Mouse (Mus musculus) adrenal gland, adult 10 weeks (tissue): Measurements from ENCODE around the gene Zdhhc16. TPM values are rescaled to one million over a fixed set of nuclear protein-coding genes. Genes with fewer than 3 reads are reported as not detected.

Experiments
- polyA plus RNA-seq: library from polyadenylated mRNA; stranded (reverse); fragments of 350-450 nt; fragmentation: Illumina TruSeq; extraction: RNeasy Lipid Tissue Mini Kit (QIAGEN cat#74804); gene quantifications from one replicate; pipeline ENCODE4 v1.2.3, GENCODE M21; 2014; ENCODE audit warnings: low read depth, low replicate concordance

Gene Zdhhc16
- 30.8 TPM for polyA plus RNA-seq

DNA sequence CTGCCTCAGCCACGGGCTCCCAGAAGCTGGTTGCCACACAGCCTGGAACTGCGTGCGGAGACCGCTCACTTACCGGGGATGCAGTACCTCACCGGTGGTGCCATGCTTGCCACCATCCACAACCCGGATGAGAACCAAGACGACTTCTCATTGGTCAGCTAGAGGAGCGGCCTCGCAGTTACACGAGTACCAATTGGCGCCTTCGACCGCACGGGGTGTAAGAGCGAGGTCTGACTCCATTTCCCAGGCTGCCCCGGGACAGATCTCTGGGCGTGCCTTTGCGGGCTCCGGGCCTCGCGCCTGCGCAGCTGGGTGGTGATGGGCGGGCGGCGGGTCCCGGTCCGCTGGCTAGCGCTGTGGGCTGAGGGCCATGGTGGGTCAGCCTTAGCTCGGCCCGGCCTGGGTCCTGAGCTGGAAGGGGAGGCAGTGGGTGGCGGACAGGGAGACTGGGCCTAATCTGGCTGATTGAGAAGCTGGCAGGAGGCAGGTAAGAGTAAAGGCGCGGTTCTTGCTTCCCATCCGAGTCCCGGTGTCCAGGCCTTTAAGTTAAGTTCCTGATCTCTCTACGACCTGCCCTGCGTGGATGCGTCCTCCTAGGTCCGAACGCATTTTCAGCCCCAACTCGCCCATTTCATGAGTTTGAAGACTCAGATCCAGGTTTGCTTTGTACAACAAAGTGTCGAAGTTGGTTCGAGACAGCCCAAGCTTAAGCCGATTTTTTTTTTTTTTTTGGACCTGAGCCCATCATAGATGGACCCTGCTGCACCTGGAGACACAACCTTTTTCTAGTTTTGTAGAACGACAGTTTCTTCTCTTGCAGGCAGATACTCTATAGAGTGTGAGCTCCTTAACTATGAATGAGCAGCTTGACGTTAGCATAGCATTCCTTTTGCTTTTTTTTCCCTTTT, at the start of gene Zdhhc16, which contains the start of gene Exosc1:
Gene Zdhhc16 (plus strand): TSS at position 302 of the 908 bp plus-strand sequence.
Gene Exosc1 (minus strand): TSS at position 245 of the 908 bp plus-strand sequence.

GRCm38 (mm10) chr19:41895460-41896318, 37.6 kb upstream of the Zdhhc16 start, which contains the start of gene Rrp12:
Gene Rrp12 (minus strand): TSS chr19:41896173.

DNA sequence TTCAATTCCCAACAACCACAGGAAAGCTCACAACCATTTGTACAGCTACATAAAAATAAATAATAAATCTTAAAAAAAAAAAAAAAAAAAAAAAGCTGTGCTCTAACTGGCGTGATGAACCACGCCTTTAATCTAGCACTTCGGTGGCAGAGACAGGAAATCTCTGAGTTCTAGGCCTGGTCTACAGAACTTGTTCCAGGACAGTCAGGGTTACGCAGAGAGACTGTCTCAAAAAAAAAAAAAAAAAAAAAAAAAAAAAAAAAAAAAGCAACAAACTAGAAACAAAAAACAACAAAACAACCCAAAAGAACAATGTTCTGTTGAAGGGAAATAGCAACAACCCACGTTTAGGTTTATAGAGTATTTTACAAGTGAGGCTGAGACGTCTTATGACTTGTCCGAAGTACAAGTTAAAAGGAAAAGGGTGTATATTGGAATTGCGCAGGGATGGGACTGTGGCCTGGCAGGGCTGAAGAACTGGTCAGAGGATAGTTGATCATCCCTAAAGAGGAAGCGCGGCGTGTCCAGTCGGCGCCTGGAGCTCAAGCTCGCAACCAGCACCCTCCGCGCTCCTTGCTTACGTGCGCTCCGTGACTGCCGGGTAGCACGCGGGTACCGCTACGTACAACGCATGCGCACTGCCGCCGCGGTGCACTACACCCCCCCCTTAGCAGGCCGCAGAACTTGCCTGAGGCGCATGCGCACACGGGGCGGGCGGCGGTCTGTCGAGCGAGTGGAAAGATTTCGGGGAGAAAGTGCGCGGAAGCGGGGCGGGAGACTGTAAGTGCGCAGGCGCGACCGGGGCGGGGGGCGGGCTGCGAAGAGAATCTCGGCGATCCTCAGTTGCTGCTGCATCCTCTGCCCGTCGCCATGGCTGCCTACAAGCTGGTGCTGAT, 21.9 kb upstream of the Zdhhc16 start, which contains the start of gene Pgam1:
Gene Pgam1 (plus strand): TSS at position 746 of the 896 bp plus-strand sequence.

DNA sequence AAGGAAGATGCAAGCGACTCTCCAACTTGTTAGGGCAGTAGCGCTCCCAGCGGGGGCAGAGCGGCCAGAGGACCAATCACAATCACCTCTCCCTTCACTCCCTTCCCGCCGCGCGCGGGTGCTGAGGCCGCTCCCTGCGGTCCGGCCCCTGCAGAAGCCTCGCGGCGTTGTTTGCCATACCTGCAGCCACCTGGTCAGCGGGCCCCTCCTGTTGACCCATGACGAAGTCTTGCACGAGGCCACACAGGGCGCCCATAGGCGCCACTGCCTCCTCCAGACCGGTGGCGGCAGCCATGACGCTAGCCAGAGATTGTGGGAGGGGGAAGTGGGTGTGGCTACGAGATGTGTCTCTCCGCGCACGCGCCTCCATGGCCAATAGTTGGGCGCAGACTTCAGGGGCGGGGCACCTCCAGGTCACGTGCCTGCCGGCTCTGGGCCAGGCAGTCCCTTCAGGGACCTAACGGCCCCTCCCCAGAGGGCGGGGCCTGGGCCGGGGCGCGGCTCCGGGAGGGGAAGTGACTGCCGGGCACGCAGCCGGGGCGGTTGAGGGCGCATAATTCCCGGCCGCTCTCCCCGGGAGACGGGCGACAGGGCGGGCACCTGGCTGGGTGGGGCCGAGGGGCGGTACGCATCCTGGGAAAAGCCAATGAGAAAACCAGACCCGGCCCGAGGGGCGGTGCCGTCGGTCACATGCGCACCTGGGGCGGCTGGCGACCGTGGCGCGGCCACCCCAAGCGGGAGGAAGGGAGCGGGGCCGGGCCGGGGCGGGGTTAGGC, 47.7 kb downstream of the Zdhhc16 start, which contains the start of gene Mms19:
Gene Mms19 (minus strand): TSS at position 339 of the 776 bp plus-strand sequence.

DNA sequence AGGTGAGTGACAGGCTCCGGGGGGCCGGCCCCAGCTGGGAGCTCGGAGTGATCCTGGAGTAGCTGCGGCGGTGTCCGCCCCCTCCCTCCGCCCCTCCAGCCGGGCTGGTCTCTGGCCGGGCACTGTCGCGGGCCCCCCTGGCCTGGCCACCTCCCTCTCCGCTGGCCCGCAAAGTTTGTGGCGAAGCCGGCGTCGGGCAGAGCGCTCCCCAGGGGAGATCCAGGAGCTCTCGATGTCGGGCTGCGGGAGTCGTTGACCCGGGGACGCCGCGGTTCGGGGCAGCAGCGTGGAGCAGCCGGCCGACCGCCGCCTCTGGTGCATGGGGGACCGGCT, 48.3 kb downstream of the Zdhhc16 start, which contains the start of gene Ubtd1:
Gene Ubtd1 (plus strand): TSS at position 169 of the 333 bp plus-strand sequence.

Other genes starting within 250 kb of the Zdhhc16 start
- gene Slit1, start 189.8 kb upstream of the Zdhhc16 start, polyA plus RNA-seq, result 0.41 TPM
- 5.7 TPM for gene Arhgap19, start 131.4 kb upstream of the Zdhhc16 start, polyA plus RNA-seq
- 1.3 TPM for gene Frat1, start 103.5 kb upstream of the Zdhhc16 start, polyA plus RNA-seq
- 1.4 TPM for gene Frat2, start 85.3 kb upstream of the Zdhhc16 start, polyA plus RNA-seq
- 0.70 TPM for gene Rrp12, start 37.3 kb upstream of the Zdhhc16 start, polyA plus RNA-seq
- gene Pgam1, start 21.6 kb upstream of the Zdhhc16 start, polyA plus RNA-seq, result 980 TPM
- 33.2 TPM for gene Exosc1, start 57 bp upstream of the Zdhhc16 start, polyA plus RNA-seq
- gene Mms19, start 47.7 kb downstream of the Zdhhc16 start, polyA plus RNA-seq, result 13.2 TPM
- gene Ubtd1, start 48.3 kb downstream of the Zdhhc16 start, polyA plus RNA-seq, result 0.52 TPM
- not detected for gene Ankrd2, start 102.5 kb downstream of the Zdhhc16 start, polyA plus RNA-seq
- 0.35 TPM for gene Hoga1, start 112.1 kb downstream of the Zdhhc16 start, polyA plus RNA-seq
- gene 4933411K16Rik, start 118.8 kb downstream of the Zdhhc16 start, polyA plus RNA-seq, result not detected
- gene Morn4, start 152.9 kb downstream of the Zdhhc16 start, polyA plus RNA-seq, result 2.4 TPM
- gene Pi4k2a, start 157.0 kb downstream of the Zdhhc16 start, polyA plus RNA-seq, result 13.7 TPM
- gene Avpi1, start 195.6 kb downstream of the Zdhhc16 start, polyA plus RNA-seq, result 8.3 TPM
- gene Marveld1, start 213.9 kb downstream of the Zdhhc16 start, polyA plus RNA-seq, result 11.5 TPM
- gene Zfyve27, start 230.5 kb downstream of the Zdhhc16 start, polyA plus RNA-seq, result 8.1 TPM